Mouse (Mus musculus) thymus, postnatal 0 days (tissue): Measurements from ENCODE around the gene Col6a2. TPM values are rescaled to one million over a fixed set of nuclear protein-coding genes. Genes with fewer than 3 reads are reported as not detected.
A peak's percentile ranks its signal among the peaks of the same experiment; 100 is the strongest.

Experiments
- DNase-seq: peaks from one replicate; pipeline ENCODE4 v3.0.0-alpha.2; 2015; ENCODE audit warnings: low spot score
- polyA plus RNA-seq: library from polyadenylated mRNA; unstranded; fragments of >200 nt; fragmentation: Nextera tagmentation; extraction: Ambion mirVana; gene quantifications from 2 replicates; pipeline ENCODE4 v1.2.1, GENCODE M21; 2015

Gene Col6a2
- polyA plus RNA-seq, 1 experiment from 2014 or later = 21.6 TPM

DNA sequence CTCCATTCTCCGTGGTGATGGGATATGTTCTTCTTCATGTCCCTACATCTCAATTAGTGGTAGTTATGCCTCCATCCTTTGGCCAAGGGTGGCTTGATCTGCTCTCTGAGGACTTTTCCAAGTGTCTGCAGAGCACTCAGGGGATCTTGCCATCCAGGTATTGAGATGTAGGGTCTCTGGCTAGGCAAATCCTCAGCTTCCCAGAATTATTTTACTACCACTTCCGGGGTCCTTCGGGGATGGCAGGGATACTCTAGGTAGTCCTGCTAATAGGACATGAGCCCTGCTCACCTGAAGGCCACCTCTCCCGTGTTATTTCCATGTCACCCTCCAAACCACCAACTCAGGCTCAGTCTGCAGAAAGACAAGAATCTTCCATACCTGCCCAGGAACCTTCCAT, 13.2 kb upstream of the Col6a2 start:
- DNase-seq = no peak

DNA sequence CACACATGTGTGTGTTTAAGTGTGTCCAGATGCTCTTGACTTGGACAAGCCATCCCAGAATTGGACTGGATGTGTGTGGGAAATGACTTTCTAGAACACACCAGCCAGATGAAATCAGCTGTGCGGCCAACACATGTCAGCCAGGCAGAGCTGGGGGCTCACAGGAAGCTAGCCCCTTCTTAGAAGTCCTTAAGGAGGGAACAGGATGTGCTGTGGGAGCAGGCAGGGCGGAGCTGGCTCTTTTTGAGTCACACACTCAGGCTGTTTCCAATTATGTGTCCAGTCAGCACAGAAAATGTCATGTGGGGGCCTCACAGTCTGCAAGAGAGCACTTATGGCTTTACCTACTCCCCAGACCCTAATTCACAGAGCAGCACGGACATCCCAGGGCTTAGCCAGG, 12.6 kb upstream of the Col6a2 start:
- DNase-seq = no peak

DNA sequence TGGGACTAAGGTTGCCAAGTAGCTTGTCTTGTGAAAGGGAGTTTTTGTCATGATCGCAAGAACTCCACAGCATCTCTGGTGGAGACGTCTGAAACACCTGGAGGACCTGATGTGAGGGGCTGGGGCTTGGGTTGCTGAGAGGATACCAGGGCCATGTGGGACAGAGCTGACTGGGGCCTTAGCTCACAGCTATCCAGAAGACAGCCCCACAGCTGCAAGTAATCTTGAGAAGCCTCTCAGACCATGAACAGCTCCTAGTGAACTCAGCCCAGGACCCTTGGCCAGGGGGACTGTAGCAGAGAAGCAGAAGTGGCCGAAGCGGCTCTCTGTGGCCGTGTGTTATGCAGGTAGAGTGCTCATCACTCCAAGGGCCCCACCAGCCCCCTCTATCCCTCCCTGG, 11.2 kb upstream of the Col6a2 start:
- no peak for DNase-seq

DNA sequence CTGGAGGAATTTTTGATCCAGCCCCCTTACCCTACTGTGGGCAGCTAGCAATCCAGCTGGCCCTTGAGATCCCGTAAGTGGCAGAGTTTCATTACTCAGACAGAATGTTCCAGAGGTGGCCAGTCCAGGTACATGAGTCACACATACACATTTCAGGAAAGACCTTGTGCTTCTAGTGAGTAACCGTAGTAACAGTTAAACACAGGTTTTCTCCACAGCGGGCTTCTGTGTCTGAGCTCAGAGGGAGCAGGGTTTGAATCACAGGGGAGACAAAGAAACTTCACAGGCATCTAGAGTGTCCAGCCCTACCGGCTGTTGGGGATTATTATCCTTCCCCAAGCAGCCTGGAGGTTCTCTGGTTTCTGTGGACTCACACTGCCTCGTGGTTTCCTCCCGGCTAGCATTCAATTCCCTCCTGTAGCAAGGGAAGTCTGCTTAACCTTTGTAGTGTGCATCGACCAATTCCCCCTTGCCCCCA, 10.7 kb upstream of the Col6a2 start:
- DNase-seq = no peak

DNA sequence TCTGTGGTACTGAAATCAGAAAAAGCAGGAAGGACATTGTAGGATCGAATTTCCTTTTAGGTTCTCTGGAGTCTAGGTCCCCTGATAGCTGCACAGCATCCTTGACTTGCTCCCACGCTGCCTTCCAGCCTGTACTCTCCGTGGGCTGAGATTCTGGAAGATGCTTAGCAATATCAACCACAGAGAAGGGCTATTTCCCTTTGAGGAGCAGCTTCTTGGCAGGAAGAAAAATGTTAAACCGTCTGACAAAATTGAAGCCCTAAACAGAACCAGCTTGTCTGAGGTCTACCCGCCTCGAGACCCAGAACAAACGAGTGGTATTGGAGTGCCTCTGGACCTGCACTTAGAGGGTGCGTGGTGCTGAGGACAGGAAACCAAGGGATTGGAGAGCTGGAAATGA, 9.2 kb upstream of the Col6a2 start:
- DNase-seq = no peak

DNA sequence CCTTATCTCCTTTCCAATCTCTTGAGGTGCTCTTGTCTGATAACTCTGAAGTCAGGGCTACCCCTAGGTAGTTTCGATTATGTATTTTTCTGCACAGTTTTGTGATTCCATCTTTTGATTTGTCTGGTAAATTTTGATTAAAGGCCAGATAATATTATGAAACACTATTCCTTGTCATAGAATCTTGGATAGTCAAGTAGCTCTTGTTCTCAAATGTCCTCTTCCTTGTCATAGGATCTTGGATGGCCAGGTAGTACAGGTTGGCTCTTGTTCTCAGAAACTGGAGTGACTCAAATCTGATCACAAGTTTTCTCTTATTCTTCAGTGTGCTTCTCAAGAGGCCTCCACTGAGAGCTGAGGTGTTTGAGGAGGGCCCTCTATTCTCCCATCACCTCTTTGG, 7.2 kb upstream of the Col6a2 start:
- no peak for DNase-seq

DNA sequence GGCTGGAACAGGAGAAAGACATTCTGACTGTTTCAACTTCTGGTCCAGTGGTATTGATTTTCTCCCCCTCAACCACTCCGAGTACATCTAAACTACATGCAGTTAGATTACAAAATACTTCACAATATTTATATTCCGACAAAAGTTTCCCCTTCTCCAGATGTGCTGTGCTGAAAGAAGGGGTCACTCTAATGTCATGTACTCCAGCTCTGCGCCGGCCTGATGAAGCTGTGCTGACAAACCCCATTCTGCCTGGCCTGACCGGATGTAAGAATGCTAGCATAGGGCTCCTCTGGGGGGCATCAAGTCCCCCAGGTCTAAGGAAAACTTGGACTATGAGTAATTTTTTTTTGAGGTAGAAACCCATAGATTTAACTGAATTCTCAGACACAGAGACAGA, 4.3 kb upstream of the Col6a2 start:
- DNase-seq = no peak

DNA sequence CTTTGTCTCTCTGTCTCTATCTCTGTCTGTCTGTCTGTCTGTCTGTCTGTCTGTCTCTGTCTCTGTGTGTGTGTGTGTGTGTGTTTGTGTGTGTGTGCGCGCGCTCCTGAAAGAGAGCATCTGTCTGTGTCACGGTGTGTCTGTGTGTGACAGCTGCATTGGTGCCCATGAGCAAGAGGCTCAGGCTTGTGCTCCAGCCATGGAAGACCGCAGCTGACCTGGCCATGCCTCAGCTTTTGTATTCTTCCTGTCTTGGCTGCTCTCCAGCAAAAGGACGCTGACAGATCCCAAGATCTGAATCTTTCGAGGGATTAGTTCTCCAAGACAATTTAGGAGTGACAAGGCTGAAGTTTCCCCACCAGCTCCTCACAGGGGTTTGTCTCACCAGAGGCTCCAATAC, 1.5 kb upstream of the Col6a2 start:
- no peak for DNase-seq

DNA sequence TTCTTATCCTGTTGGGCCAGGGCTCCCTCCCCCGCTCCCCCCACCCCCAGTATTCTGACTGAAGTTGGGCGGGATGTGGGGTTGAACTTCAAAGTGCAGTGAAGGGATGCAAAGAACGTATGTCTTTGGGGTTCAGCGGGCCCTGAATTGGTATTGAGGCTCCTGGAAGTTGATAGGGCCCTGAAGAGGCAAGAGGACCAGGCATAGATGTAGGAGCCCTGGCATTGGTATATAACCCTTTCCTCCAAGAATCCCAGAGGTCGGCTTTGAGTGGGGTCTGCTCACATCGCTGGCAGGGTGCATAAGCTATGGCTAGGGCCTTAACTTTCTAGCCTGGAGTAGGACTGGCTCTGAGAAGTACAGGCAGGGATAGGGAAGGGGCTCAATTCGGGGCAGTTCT, 304 bp upstream of the Col6a2 start:
- peak; percentile 5 for DNase-seq

DNA sequence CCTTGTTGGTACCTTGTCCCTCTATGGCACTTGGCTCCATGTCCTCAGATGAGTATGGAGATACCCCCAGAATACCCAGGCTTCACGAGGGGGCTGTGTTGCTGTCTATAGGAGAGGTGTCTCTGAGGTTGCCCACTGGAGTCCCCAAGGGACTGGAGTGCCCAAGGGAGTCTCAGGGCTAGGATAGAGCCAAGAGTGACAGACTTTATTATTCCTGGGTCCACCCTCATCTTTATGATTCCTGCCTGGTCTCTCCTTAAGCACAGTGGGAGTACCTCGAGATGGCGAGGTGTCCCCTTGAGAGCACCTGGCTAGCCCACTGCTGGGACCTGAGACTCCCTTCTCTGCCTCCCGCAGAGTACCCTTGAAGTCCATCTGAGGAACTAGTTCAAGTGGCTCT, 1.0 kb downstream of the Col6a2 start:
- no peak for DNase-seq

DNA sequence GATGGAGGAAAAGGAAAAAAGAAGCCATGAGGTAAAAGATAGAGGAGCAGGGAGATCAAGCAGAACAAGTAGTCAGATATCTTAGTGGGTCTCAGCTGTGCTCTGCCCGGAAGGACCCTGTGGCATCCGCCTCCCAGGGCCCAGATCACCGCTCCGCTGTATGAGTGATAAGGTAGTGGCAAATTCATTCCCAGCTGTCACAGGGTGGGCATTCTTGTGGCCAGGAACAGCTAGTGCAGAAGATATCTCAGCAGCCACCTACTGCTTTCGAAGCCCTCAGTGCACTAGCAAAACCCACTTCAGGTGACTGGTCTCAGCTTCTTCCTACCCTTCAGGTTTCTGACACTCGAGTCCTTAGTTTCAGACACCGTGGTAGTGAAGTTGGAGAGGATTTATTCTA, 11.0 kb downstream of the Col6a2 start:
- DNase-seq = no peak

DNA sequence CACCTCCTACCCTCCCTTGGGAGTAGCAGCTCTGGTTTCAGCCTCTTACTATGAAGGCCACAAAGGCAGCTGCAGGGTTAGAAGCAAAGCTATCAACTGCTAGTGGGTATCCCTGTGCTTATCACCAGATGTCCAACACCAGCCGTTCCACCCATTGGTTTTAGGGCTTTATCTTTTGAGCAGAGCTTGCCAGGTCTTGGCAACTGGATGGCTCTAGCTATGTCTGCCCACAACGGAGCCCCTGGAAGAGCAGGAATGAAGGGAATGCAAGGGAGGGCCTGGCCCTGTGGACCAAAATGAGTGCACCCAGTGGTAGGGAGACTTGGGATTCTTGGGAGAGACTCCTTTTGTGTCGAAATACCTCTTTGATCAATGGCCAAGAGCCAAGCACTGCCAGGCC, 20.7 kb downstream of the Col6a2 start:
- no peak for DNase-seq

DNA sequence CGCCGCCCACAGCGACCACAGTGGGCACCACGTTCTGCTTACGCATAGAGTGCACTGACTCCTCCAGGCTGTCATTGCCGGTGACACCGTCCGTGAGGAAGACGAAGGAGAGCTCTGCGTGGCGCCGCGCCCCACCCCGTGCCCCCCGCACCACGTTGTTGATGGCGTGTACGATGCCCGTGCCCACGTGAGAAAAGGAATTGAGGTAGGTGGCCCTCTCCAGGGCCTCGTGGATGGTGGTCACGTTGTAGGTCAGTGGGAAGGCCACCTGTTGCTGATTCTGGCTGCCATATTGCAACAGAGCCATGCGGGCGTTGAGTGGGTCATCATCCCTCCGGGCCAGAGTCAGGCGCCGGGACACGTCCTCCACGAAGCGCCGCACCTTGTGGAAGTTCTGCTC, 27.1 kb downstream of the Col6a2 start:
- DNase-seq = no peak

DNA sequence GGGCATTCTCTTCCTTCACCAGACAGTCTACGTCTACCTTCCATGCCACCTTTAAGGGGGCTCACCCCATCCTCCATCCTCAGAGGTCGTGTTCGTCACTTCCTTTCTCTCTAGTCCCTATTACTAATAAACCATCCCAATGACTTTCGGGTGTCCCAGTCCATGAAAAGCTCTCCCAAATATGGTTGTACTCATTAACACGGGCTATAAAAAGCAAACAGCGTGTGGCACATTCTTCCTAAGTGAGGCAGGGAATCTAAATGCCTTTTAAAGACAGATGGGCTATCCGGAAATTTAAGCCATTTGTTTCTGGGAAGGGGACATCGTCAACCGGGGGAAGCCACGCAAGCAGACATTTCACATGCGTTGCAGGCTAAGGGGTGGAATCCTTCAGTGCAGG, 33.2 kb downstream of the Col6a2 start:
- no peak for DNase-seq

DNA sequence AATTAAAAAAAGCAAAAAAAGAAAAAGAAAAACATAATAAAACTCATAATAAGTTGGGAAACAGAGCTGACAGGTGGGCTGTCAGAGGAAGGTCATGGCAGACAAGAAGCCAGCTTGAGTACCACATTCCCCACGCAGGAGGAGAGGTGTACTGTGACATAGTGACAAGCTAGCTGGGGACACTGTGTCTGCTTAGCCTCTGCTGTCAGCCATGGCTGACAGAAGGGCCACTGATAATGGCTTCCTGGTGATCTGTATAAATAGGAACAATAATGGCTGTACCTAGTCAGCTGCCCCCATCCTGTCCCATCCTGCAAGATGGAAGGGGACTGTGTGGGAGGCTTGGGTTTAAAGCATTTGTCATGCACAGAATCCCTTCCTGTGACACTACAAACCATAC, 37.2 kb downstream of the Col6a2 start:
- DNase-seq = no peak

DNA sequence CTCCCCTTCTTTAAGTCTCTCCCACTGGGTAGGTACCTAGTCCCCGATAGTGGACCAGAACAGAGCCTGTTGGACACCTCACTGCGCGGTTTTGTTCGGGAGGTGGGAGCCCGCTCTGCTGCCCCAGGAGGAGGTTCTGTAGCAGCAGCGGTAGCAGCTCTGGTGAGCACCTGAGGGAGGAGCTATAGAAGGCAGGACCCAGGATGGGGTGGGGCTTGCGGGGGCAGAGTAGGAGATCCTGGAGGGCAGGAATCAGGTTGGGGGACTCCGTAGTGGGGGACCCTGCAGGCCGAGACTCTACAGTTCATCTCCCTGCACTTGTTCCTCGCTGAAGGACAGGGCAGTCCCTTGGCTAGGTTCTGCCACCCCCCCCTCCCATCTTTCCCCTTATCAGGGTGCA, 39.3 kb downstream of the Col6a2 start:
- no peak for DNase-seq

DNA sequence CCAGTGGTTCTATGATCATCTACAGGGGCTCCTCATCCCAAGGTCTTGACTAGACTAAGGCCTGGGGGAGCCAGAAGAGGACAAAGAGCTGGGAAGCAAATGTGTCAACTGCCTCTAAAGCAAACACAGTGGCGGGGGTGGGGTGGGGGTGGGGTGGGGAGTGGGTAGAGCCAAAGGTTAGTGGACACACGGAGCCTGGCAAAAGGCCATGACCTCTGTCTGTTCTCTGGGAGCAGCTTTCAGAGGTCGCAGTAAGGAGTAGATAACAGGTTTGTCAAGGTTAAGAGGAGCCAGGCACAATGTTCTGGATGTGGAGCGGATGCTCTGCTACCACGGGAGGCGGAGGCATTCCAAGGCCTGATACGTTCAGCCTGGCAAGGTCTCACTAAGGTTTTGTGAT, 46.5 kb downstream of the Col6a2 start:
- no peak for DNase-seq

DNA sequence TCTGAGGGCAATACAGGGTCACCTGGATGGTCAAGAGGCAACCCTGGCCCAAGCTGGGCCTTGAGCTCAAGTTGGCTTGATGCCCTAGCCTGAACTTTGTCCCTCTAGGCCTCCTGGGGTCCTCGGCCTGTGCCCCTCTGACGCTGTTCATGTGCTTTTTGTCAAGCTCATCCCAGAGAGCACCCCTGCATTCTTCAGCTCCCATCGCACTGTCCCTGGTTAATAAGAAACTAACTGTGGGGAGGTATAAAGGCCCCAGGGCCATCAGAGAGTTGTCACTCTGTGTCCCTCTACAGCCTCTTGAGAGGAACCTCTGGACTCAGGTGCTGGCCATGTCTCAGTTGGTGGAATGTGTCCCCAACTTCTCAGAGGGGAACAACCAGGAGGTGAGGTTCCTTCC, 48.1 kb downstream of the Col6a2 start, which contains the start of gene Ftcd:
Ftcd (plus strand) TSS at position 275 of the 400 bp plus-strand sequence.
- DNase-seq = no peak

DNA sequence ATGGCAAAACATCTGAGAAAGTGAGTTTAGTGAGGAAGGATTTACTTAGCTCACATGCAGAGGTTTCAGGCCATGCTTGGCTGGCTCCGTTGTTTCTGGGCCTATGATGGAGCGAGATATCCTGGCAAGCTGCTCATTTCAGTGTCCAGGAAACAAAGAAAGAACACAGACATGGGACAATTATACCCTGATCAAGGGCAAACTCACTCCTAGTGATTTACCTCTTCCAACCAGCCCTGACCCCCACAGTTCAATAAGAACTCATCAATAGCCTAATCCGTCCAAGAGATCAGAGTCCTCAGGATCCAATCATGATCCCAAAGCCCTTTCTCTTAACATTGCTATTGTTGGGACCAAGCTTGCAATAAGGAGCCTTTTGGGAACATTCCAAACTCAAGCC, 51.3 kb downstream of the Col6a2 start:
- DNase-seq = no peak

DNA sequence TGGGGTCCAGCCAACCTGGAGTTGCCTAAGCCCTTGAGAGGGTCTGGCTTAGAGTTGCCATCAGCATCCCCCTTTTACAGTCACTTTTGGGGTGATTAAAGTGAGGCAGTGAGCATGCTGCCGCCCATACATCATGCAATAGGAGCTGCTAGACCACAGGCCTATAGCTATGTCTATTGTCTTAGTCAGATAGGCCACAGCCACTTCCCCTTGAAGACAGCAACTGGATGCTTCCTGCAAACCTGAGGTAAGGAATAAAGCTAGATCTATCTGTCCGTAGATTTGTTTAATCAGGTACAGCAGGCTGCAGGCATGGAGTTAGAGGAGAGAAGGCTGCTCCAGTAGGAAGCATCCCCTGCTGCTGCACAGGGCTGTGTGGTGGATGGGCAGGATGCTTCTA, 52.4 kb downstream of the Col6a2 start:
- DNase-seq = no peak

DNA sequence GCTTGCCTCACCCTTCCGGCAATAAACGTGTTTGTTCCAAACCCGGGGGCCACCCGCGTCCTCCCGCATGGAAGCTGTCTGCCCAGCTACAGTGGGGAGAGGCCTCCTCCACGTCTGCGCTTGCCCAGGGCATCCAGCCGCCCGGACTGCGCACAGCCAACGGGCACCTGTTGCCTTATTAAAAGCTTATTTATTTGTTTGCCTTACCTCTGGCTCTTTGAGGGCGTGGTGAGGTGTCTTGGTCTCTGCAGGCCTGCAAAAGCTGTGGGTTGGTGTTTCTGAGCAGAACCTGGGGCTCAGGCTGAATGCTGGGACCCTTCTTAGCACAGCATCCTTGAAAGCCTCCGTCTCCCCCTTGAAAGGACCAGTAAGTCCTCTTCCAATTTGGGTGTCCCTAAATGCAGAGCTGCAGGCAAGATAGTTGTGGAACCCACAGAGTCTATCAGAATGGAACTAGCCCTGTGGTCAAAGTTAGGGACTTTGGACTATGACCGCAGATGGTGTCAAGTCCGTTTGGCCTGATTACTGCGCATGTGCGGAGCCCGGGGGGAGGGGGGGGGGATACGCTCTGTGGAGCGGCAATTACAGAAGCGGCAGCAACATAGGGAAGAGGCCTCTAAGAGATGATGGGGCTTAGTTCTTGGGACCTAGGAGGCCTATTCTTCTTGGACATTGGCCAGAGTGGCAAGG, 53.3 kb downstream of the Col6a2 start:
- no peak for DNase-seq

DNA sequence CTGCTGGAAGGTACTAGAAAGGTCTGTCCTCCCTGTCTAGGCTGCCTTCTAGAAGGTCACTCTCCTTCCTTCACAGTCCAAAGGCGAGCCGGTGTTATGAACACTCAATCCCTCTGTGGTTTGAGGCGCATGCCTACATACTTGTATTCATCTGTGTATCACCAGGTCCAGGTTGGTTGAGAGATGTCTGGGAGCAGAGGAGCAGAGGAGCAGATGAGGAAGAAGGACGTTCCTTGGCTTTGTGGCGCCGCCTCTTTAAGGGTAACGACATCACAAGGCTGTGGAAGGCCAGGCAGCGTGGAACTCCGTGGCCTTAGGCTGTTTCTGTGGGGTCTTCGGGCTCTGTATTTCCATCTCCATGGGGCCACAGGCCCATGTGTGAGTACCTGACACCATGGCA, 61.5 kb downstream of the Col6a2 start, which contains the start of gene Spatc1l:
Spatc1l (plus strand) TSS at position 301 of the 400 bp plus-strand sequence.
- no peak for DNase-seq

DNA sequence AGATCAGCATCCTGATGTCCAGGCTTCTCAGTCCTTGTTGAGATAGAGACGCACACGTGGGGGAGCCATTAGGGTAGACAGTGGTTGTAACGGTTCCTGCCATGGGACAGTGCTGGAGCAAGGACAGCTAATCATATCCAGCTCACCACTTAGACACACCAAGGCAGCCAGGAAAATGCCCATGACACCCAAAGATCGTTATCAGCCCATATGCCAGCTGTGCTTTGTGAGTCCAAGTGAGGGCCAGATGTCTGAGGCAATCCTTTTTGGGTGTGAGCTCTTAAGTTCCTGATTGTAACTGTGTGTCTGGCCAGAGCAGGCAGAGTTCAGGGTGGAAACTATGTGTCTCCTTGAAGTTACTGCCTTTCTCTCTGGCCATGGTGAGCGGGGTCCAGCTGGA, 69.4 kb downstream of the Col6a2 start:
- DNase-seq = no peak

DNA sequence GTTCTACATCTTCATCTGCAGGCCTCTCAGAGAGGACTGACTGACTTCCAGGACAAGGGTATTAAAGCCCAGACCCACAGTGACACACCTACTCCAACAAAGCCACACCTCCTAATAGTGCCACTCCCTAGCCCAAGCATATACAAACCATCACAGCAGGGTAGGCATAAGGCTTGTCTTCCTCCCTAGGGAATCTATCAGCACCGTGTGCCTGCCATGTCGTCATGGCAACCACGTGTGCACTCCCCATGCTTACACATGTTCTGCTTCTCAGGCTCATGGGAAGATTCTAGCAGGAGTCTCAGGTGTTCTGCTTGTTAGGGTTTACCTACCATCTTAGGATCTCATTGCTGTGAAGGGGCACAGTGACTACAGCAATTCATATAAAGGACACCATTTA, 71.9 kb downstream of the Col6a2 start:
- no peak for DNase-seq
